Mouse (Mus musculus): ENCODE measurements around the gene Uts2b. TPM values are rescaled to one million over a fixed set of nuclear protein-coding genes. Genes with fewer than 3 reads are reported as not detected.
A peak's percentile ranks its signal among the peaks of the same experiment; 100 is the strongest.
"Not testable (repeated sequence)": the region's sequence is repeated elsewhere in the genome, so short reads cannot be mapped to it uniquely, and the experiment has no call there.

Uts2b gene
- polyA plus RNA-seq, 1 experiment = not detected

DNA sequence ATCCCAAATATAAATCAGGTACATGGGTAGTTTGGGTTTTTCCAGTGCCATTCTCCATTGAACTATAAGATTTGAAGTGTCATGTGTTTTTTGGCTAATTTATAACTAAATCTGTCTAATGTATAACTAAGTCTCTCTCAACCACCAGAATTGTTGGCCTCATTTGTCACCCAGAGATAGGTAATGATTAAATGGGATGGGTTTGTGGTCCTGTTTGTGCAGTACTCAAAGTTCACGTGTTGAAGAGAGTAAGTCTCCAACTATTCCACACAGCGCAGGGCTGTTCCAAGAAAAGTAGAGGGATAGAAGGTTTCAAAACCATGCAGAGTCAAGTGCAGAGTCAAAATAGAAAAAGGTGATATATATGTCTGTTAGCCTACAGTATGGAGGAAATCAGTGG is 5.3 kb upstream of the Uts2b start:
- no peak for DNase-seq (ENCODE audit: low read depth)

DNA sequence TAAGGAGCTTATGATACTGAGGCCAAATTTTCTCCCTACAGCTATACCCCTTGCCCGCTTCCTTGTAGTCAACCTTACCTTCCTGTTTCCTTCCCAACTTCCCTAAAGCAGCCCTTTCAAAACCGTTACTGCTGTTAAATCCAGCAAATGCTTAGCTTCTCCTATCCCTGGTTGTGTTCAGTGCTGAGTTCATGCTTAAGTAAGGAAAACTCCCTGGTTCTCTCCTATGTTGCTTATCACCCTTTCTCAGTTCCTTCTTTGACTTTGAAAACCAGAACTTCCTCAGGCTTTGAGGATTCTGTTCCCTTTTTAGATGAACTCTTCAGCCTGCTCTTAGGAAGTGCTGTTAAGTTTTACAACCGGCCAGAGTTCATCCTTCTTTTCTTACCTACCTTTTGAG is 4.1 kb upstream of the Uts2b start:
- no peak for DNase-seq (ENCODE audit: low read depth)

DNA sequence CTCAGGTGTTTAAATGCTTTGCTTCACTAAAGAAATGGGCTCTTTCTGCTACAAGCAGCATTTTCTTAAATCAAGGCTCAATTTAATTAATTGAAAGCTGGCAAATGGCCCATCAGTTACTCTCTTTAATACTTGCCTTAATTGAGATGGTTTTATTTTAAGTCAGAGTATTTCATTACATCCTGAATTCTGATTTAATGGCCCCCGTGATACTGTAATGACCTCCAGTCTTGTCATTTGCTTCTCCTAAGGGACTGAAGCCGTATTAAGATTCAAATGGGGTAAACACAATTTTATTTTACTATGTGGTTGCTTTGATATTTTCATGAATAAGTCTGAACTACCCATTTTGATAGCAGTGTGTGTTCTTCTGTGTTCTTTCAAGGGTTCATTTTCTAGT is 661 bp upstream of the Uts2b start:
- DNase-seq (ENCODE audit: low read depth) = no peak

DNA sequence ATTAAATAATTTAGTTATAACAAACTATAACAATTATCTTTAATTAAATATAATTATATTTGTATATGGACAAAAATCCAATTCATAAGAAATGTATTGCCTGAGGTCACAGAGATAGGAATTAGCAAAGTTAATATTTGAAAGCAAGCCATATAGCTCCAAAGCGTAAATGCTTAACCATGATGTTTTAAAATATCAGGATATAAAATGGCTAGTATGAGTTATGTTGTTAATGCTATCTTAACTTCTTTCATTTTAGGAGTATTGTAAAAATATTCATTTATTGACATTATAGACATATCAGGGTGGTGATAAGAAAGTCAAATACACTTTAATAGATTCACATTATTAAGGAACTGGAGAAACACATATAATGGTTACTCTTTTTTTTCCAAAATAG is 10.0 kb downstream of the Uts2b start:
- DNase-seq (ENCODE audit: low read depth) = no peak

DNA sequence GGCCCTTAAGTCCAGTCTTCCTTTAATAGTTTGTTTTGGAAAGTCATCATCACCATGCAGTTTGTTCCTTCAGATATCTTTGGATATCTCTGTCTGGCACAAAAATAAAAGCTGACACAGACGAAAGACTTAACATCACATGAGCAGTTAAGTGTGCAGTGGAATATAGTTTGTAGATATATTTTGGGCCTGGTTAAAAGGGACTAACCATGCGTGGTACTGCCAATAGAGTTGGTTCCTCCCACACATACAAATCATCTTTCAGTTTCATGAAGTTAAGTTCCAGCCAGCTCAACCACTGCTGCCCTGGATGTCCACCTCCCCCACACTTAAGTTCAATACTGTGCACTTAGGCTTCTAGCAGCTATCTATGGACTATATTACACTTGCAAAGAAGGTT is 15.6 kb downstream of the Uts2b start:
- DNase-seq (ENCODE audit: low read depth) = peak; percentile 24

DNA sequence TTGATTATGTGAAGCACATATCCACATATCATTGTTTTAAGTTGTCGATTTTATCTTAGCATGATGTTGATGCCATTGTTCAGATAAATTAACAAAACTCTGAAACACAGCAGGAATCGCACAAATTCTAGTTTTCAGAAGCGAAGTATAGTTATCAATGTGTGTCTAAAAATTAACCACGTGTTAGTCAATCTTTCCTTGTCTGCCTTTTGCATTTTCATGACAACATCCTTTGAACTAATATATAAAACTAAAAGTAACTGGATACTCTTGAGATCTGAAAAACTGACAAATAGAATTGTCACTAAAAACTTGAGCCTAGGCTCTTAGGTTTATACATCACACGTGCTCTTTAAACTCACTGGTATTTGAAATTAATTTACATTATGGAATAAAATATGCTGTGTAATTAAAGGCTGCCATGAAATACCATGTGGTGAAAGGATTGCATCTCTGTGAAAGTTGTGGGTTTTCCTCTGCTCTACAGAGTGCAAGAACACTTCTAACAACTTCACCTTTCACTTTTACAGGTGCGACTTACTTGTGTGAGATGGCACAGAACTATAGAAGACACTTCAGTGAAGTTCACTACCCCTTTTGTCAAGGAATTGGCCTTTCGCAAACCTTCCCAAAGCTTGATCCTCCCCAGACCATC is 20.0 kb downstream of the Uts2b start:
- DNase-seq (ENCODE audit: low read depth) = no peak

DNA sequence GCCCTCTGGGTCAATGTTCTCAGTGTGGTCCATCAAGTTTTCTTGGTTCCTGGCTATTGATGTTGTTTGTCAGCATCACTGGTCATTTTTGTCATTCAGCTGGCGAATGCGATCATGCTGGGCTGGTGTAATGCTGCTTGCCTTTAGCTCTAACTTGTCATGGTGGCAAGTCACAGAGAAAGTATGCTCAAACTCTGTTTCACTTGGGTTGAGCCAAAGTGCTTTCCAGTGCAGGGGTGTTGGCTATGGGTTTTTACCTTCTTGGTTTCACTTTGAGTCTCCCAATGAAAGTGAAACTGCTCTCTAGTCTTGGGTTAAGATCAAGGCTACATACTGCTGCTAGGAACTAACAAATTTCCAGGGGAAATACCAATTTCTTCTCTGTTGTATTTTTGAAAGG is 20.8 kb downstream of the Uts2b start:
- no peak for DNase-seq (ENCODE audit: low read depth)

DNA sequence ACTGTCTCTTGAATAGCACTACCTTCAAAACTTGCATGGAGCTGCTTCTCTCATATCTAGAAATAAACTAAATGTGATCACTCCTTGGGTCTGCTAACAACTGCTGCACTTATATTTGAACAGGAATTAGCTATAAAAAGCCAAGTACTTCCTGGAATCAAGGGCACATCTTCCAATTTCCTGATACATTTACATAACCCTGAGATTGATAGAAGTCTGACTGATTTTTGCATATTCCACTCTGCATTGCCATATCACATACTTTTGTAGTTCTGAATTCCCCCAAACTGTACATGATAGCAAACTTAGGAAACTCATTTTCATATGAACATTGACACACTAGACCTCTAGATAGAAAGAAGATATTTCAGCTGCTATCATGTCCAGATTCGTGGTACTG is 21.7 kb downstream of the Uts2b start:
- DNase-seq (ENCODE audit: low read depth) = no peak

DNA sequence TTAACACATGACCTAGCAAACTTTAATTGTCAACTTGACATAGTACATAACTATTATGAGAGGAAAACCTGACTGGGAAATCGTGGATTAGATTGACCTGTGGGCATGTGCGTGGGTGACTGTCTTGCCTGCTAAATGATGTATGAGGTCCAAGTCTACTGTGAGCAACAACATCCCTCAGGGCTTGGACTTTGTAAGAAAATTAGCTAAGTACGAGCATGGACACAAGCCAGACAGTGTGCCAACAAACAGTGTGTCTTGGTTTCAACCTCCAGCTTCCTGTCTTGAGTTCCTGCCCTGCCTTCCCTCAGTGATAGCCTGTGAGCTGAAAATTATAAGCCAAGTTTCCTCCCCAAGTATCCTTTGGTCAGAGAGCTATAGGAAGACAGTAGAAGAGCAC is 22.5 kb downstream of the Uts2b start:
- peak; percentile 96 for DNase-seq (ENCODE audit: low read depth)

DNA sequence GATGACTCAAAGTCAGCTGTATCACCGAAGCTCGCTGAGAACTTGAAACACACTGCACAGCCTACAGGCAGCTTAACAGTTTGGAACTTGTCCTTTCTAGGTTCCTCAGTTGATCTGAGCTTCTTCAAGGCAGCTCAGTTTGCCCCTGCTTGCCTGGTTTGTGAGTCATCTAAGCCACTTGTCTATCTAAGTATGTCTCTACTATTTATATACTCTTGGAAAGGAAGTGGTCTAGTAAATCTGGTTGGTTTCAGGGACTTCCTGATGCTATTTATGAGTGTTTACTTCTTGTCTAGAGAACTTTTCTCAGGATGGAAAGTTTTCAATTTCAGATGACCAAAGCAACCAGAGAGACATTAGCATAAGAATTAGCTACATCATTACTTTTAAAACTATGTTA is 43.6 kb downstream of the Uts2b start:
- peak; percentile 24 for DNase-seq (ENCODE audit: low read depth)

DNA sequence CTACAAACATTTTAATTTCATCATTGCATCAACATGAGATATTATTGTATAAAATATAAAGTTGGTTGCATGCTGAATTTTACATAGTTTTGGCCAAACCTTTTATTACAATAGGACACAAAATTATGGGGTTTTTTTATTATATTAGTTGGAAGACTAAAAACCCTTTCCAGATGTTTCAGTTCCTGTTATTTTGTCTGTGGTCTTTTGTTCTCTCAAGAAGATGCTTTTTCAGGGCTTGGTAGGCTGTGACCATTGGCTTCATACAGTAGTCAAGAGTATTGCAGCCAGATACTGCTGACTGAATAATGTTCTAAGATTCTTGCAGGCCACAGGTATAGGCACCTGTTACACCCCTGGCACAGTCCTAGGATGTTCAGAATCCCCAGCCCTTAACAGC is 48.0 kb downstream of the Uts2b start:
- no peak for DNase-seq (ENCODE audit: low read depth)

DNA sequence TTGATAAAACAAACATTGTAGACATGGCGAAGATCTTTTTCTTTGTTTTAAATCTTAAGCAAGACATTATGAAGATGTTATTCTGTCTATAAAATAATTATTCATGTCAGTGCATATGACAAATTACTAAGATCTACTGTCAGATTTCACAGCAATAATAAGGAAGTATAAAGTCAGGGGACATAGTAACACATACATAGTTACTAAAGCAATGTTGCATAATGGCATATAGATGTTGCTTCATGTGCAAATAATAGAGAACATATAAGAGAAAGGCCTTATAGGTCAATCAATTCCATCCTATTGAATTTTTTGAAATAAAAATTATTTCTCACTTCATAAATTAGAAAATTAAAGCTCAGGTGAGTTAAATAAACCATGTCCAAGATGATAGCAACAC is 50.9 kb downstream of the Uts2b start:
- peak; percentile 4 for DNase-seq (ENCODE audit: low read depth)

DNA sequence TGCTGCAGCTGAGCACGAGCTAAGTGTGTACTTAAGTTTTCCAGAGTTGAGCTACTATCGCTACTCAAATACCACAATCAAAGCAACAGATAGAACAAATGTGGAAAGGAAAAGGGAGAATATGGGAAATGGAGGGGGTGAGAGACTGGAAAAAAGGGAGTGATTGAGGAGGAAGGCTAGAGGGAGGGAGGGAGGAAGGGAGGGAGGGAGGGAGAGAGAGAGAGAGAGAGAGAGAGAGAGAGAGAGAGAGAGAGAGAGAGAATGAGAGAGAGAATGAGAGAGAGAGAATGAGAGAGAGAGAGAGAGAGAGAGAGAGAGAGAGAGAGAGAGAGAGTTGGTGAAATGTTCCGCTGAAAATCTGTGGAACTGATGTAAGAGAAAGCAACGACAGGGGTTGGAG is 62.9 kb downstream of the Uts2b start, which contains the start of gene Ostn:
Gene Ostn (plus strand): TSS at position 301 of the 400 bp plus-strand sequence.
- not testable (repeated sequence) for DNase-seq (ENCODE audit: low read depth)

Other genes with a start within 250 kb of the Uts2b start
- not detected in 2 replicates for gene Ostn, start 62.8 kb downstream of the Uts2b start, polyA plus RNA-seq (2012; rRNA removed)
- gene Ccdc50, start 18.6 kb upstream of the Uts2b start, polyA plus RNA-seq (2012; rRNA removed) = 23.6 and 24.0 TPM in 2 replicates

All from gonadal fat pad, adult 2 months (tissue).